Mouse (Mus musculus) right cerebral cortex, adult 2 months (tissue): ENCODE measurements around the gene Trim46.
"Not testable (repeated sequence)": the region's sequence is repeated elsewhere in the genome, so short reads cannot be mapped to it uniquely, and the experiment has no call there.

ENCODE experiments used
- DNase-seq, 2 experiments: peaks; one replicate each; pipeline ENCODE4 v3.0.0; 2021 to 2022; ENCODE audit warnings: low spot score in 2 of 2

The Trim46 gene

GRCm38 (mm10) chr3:89233562-89234110 lies 12.5 kb downstream of the Trim46 start:
- DNase-seq = no peak

GRCm38 (mm10) chr3:89232614-89233013 lies 13.5 kb downstream of the Trim46 start:
- no peak for DNase-seq

GRCm38 (mm10) chr3:89231772-89232275 lies 14.3 kb downstream of the Trim46 start:
- no peak for DNase-seq

GRCm38 (mm10) chr3:89231345-89231744 lies 14.8 kb downstream of the Trim46 start:
- DNase-seq = no peak

- no peak for DNase-seq
Measured at GRCm38 (mm10) chr3:89230561-89230960, 15.5 kb downstream of the Trim46 start.

- DNase-seq = no peak
Measured at GRCm38 (mm10) chr3:89229276-89229675, 16.8 kb downstream of the Trim46 start.

GRCm38 (mm10) chr3:89228836-89229235 lies 17.3 kb downstream of the Trim46 start, which contains the start of gene Muc1:
Muc1 (plus strand) TSS chr3:89229057.
- no peak for DNase-seq

- DNase-seq = peak; percentile 88 to 89
Measured at GRCm38 (mm10) chr3:89228180-89228549, 17.9 kb downstream of the Trim46 start.

GRCm38 (mm10) chr3:89227307-89228179 lies 18.6 kb downstream of the Trim46 start:
- DNase-seq = peak; percentile 92 to 96

- no peak for DNase-seq
Measured at GRCm38 (mm10) chr3:89226900-89227299, 19.2 kb downstream of the Trim46 start, which contains the start of gene Mtx1. Mtx1 (minus strand) TSS chr3:89227088.

GRCm38 (mm10) chr3:89226361-89226760 lies 19.7 kb downstream of the Trim46 start:
- no peak for DNase-seq

- DNase-seq = no peak
Measured at GRCm38 (mm10) chr3:89225918-89226317, 20.2 kb downstream of the Trim46 start.

- no peak for DNase-seq
Measured at GRCm38 (mm10) chr3:89225321-89225815, 20.7 kb downstream of the Trim46 start.

- DNase-seq = no peak
Measured at GRCm38 (mm10) chr3:89224796-89225195, 21.3 kb downstream of the Trim46 start.

- DNase-seq = no peak
Measured at GRCm38 (mm10) chr3:89221167-89221566, 24.9 kb downstream of the Trim46 start.

GRCm38 (mm10) chr3:89219546-89219945 lies 26.6 kb downstream of the Trim46 start:
- no peak for DNase-seq

- no peak for DNase-seq
Measured at GRCm38 (mm10) chr3:89218271-89218670, 27.8 kb downstream of the Trim46 start.

GRCm38 (mm10) chr3:89216407-89216806 lies 29.7 kb downstream of the Trim46 start:
- DNase-seq = not testable (repeated sequence)

GRCm38 (mm10) chr3:89215853-89216252 lies 30.3 kb downstream of the Trim46 start:
- DNase-seq = peak; percentile 88 to 96

- no peak for DNase-seq
Measured at GRCm38 (mm10) chr3:89214681-89215411, 31.3 kb downstream of the Trim46 start, which contains the start of gene Thbs3. Thbs3 (plus strand) TSS chr3:89215180.

GRCm38 (mm10) chr3:89213803-89214530 lies 32.1 kb downstream of the Trim46 start:
- DNase-seq = peak; percentile 94
